Mouse (Mus musculus): ENCODE measurements around the gene Map3k13. TPM values are rescaled to one million over a fixed set of nuclear protein-coding genes. Genes with fewer than 3 reads are reported as not detected.

The Map3k13 gene
- 1.4 and 1.7 TPM in 2 replicates for polyA plus RNA-seq (2014; fragmentation: Nextera tagmentation; extraction: Ambion mirVana)

DNA sequence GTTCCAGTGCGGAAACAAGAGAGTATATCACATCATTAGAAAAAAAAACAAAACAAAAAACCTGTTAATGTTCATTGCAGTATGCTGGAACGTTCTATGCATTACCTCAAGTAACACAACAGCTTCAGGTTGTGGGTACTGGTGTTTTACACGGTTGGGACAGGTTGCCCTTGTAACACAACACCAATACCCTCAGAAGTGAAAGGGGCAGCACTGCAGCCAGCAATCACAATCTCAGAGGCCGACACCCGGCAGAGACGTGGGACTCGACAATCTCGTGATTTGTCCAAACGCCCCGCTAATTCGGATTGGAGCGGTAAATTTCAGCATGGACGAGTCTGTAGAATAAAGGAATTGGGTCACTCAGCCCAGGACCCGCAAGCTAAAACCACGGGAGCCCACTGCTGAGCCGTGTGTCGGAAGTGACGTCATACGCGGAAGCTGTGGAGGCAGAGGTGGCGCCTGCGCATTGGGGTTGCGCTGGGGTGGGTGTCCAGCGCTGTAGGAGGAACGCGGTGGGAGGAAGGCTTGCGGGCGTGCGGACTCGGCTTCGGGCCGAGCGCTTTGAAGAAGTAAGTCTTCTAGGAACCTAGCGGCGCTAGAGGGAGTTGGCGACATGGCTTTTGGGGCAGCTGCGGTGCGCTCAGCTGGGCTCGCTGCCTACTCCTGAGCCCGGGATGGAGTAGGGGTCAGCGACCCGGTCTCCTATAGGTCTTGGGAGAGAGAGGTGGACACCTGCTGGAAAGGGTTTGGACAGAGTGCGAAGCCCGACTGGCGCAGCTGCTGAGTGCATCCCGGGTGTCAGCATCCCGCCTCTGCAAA lies at the start of gene Map3k13:
Gene Map3k13, plus strand, starts transcription at position 472 of the 822 bp plus-strand sequence.
- ATAC-seq (replicated peaks; ENCODE audit: low FRiP score, low TSS enrichment, low read depth) (peak; percentile 99), DNase-seq (ENCODE audit: low spot score) (peak; percentile 98)
- H3K4me2 ChIP-seq (ENCODE audit: low read length): peak within 1 kb of the TSS; percentile 74
- H3K36me3 ChIP-seq (ENCODE audit: control insufficient read depth, insufficient read depth, low read length): no peaks in the 10 kb centered on the region
- H3K27me3 ChIP-seq (replicated peaks; ENCODE audit: control insufficient read depth, insufficient read depth, low read length): no peaks in the 10 kb centered on the region
- H3K4me3 ChIP-seq (ENCODE audit: low read depth, low read length): peak within 1 kb of the TSS; percentile 88
- H3K4me1 ChIP-seq (replicated peaks; ENCODE audit: control insufficient read depth, insufficient read depth, low read length): 0 out of 2 replicates have a peak, but pooled peaks cover 4% of the 10 kb centered on the region
- H3K27ac ChIP-seq (ENCODE audit: low read depth): peak within 1 kb of the TSS; percentile 82
- 1% methylated on average over 47 of the region's 47 CpGs for WGBS
- H3K9me3 ChIP-seq (ENCODE audit: control insufficient read depth, low read length): no peaks in the 10 kb centered on the region
- peak within 1 kb of the TSS; percentile 74 for H3K9ac ChIP-seq (ENCODE audit: low read length)

DNA sequence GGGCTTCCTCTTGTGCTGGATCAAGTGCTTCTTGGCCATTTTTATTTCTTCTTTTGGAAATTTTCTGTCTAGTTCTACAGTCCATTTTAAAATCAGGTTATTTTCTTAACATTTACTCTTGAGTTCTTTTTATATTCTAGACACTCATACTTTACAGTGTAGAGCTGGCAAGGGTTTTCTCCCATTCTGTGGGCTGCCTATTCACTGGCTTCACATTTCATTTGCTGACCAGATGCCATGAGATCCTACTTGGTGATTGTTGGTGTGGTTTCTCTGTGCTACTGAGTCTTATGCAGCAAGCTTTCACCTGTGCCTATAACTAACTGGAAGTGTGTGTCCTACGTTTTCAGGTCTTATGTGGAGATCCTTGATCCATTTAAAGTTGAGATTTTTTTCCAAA lies 35.7 kb upstream of the Map3k13 start:
- Histone ChIP-seq H3K4me2 (ENCODE audit: low read length) (no peak overlapping the region), H3K9ac (ENCODE audit: low read length) (no peak overlapping the region), H3K36me3 (ENCODE audit: control insufficient read depth, insufficient read depth, low read length) (0 out of 2 replicates have a peak, but pooled peaks cover 5% of the 10 kb centered on the region), H3K4me3 (ENCODE audit: low read depth, low read length) (no peak overlapping the region), H3K9me3 (ENCODE audit: control insufficient read depth, low read length) (no peaks in the 10 kb centered on the region), H3K27me3 (replicated peaks; ENCODE audit: control insufficient read depth, insufficient read depth, low read length) (no peaks in the 10 kb centered on the region), H3K27ac (ENCODE audit: low read depth) (no peak overlapping the region), H3K4me1 (replicated peaks; ENCODE audit: control insufficient read depth, insufficient read depth, low read length) (no peaks in the 10 kb centered on the region)
- DNase-seq (ENCODE audit: low spot score) (no peak), ATAC-seq (replicated peaks; ENCODE audit: low FRiP score, low TSS enrichment, low read depth) (no peak)
- WGBS: 94% methylated on average over 1 of the region's 1 CpGs

DNA sequence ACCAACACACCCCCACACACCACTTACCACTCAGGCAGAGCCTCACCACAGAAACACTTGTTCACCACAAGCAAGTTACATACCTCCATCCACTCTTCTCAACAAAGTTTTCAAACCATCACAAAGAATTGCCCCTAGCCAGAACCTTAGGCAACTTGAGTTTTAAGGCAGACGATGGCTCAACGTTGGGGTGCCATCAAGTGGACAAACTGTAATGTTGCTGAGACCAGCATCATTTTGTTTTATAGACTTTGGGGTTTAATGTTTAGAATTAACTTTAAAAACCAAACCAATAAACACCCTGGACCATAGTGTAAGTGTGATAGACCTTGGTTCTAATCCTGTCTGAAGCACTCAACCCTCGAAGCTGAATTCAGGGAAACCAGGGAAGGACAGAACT lies 25.9 kb upstream of the Map3k13 start:
- WGBS: 80% methylated on average over 3 of the region's 3 CpGs
- H3K4me1 ChIP-seq (replicated peaks; ENCODE audit: control insufficient read depth, insufficient read depth, low read length): no peaks in the 10 kb centered on the region
- H3K4me2 ChIP-seq (ENCODE audit: low read length): no peak overlapping the region
- no peak overlapping the region for H3K4me3 ChIP-seq (ENCODE audit: low read depth, low read length)
- H3K36me3 ChIP-seq (ENCODE audit: control insufficient read depth, insufficient read depth, low read length): no peaks in the 10 kb centered on the region
- no peak overlapping the region for H3K27ac ChIP-seq (ENCODE audit: low read depth)
- no peaks in the 10 kb centered on the region for H3K27me3 ChIP-seq (replicated peaks; ENCODE audit: control insufficient read depth, insufficient read depth, low read length)
- DNase-seq (ENCODE audit: low spot score) (no peak), ATAC-seq (replicated peaks; ENCODE audit: low FRiP score, low TSS enrichment, low read depth) (no peak)
- no peaks in the 10 kb centered on the region for H3K9me3 ChIP-seq (ENCODE audit: control insufficient read depth, low read length)
- no peak overlapping the region for H3K9ac ChIP-seq (ENCODE audit: low read length)

GRCm38 (mm10) chr16:21769667-21770066 lies 24.5 kb upstream of the Map3k13 start:
- Histone ChIP-seq H3K27ac (ENCODE audit: low read depth) (no peak overlapping the region), H3K27me3 (replicated peaks; ENCODE audit: control insufficient read depth, insufficient read depth, low read length) (no peaks in the 10 kb centered on the region), H3K9ac (ENCODE audit: low read length) (no peak overlapping the region), H3K9me3 (ENCODE audit: control insufficient read depth, low read length) (no peaks in the 10 kb centered on the region), H3K4me2 (ENCODE audit: low read length) (no peak overlapping the region), H3K36me3 (ENCODE audit: control insufficient read depth, insufficient read depth, low read length) (no peaks in the 10 kb centered on the region), H3K4me1 (replicated peaks; ENCODE audit: control insufficient read depth, insufficient read depth, low read length) (no peaks in the 10 kb centered on the region), H3K4me3 (ENCODE audit: low read depth, low read length) (no peak overlapping the region)
- 78% methylated on average over 5 of the region's 5 CpGs for WGBS
- no peak for ATAC-seq (replicated peaks; ENCODE audit: low FRiP score, low TSS enrichment, low read depth)
- no peak for DNase-seq (ENCODE audit: low spot score)

DNA sequence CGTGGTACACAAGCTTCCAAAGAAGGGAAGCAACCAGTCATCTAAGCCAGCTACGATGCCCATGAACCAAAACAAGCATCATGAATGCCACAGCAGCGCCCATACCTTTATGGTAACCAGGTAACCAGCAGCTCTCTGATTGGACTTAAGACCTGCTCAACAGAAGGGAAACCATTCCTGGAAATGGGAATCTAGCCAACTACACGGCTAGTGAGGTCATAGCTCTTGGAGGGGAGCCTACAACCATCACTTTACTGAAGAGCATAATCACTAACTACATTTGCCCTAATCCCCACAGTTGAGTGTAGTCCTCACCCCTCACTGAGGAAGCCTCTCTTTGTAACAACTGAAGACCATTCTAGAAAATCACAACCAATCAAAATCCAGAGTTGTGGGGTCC lies 19.4 kb upstream of the Map3k13 start:
- Histone ChIP-seq H3K9me3 (ENCODE audit: control insufficient read depth, low read length) (no peaks in the 10 kb centered on the region), H3K9ac (ENCODE audit: low read length) (no peak overlapping the region), H3K4me3 (ENCODE audit: low read depth, low read length) (no peak overlapping the region), H3K4me1 (replicated peaks; ENCODE audit: control insufficient read depth, insufficient read depth, low read length) (no peaks in the 10 kb centered on the region), H3K27ac (ENCODE audit: low read depth) (no peak overlapping the region), H3K4me2 (ENCODE audit: low read length) (no peak overlapping the region), H3K36me3 (ENCODE audit: control insufficient read depth, insufficient read depth, low read length) (no peaks in the 10 kb centered on the region), H3K27me3 (replicated peaks; ENCODE audit: control insufficient read depth, insufficient read depth, low read length) (no peaks in the 10 kb centered on the region)
- DNase-seq (ENCODE audit: low spot score) (no peak), ATAC-seq (replicated peaks; ENCODE audit: low FRiP score, low TSS enrichment, low read depth) (no peak)
- WGBS: 88% methylated on average over 4 of the region's 4 CpGs

GRCm38 (mm10) chr16:21778293-21778866 lies 15.8 kb upstream of the Map3k13 start:
- Histone ChIP-seq H3K9ac (ENCODE audit: low read length) (no peak overlapping the region), H3K27me3 (replicated peaks; ENCODE audit: control insufficient read depth, insufficient read depth, low read length) (no peaks in the 10 kb centered on the region), H3K4me1 (replicated peaks; ENCODE audit: control insufficient read depth, insufficient read depth, low read length) (no peaks in the 10 kb centered on the region), H3K36me3 (ENCODE audit: control insufficient read depth, insufficient read depth, low read length) (no peaks in the 10 kb centered on the region), H3K4me3 (ENCODE audit: low read depth, low read length) (peak overlapping the region; percentile 16; the same call in 1 of the 2 replicates), H3K4me2 (ENCODE audit: low read length) (peak overlapping the region; percentile 11), H3K9me3 (ENCODE audit: control insufficient read depth, low read length) (no peaks in the 10 kb centered on the region), H3K27ac (ENCODE audit: low read depth) (no peak overlapping the region)
- ATAC-seq (replicated peaks; ENCODE audit: low FRiP score, low TSS enrichment, low read depth) (no peak), DNase-seq (ENCODE audit: low spot score) (no peak)
- 49% methylated on average over 3 of the region's 3 CpGs for WGBS

- Histone ChIP-seq H3K4me3 (ENCODE audit: low read depth, low read length) (no peak overlapping the region), H3K4me2 (ENCODE audit: low read length) (peak overlapping the region; percentile 11; the same call in 1 of the 2 replicates), H3K27ac (ENCODE audit: low read depth) (no peak overlapping the region), H3K36me3 (ENCODE audit: control insufficient read depth, insufficient read depth, low read length) (no peaks in the 10 kb centered on the region), H3K9me3 (ENCODE audit: control insufficient read depth, low read length) (no peaks in the 10 kb centered on the region), H3K27me3 (replicated peaks; ENCODE audit: control insufficient read depth, insufficient read depth, low read length) (no peaks in the 10 kb centered on the region), H3K9ac (ENCODE audit: low read length) (no peak overlapping the region), H3K4me1 (replicated peaks; ENCODE audit: control insufficient read depth, insufficient read depth, low read length) (no peaks in the 10 kb centered on the region)
- ATAC-seq (replicated peaks; ENCODE audit: low FRiP score, low TSS enrichment, low read depth): no peak
- 87% methylated on average over 4 of the region's 4 CpGs for WGBS
- no peak for DNase-seq (ENCODE audit: low spot score)
These were observed 15.0 kb upstream of the Map3k13 start for GRCm38 (mm10) chr16:21779149-21779548.

GRCm38 (mm10) chr16:21781277-21781676 lies 12.9 kb upstream of the Map3k13 start:
- ATAC-seq (replicated peaks; ENCODE audit: low FRiP score, low TSS enrichment, low read depth): no peak
- no peak overlapping the region for H3K27ac ChIP-seq (ENCODE audit: low read depth)

More at GRCm38 (mm10) chr16:21781277-21781676, 12.9 kb upstream of the Map3k13 start:
- Histone ChIP-seq H3K4me2 (ENCODE audit: low read length) (no peak overlapping the region), H3K4me3 (ENCODE audit: low read depth, low read length) (no peak overlapping the region), H3K9me3 (ENCODE audit: control insufficient read depth, low read length) (no peaks in the 10 kb centered on the region), H3K36me3 (ENCODE audit: control insufficient read depth, insufficient read depth, low read length) (no peaks in the 10 kb centered on the region), H3K4me1 (replicated peaks; ENCODE audit: control insufficient read depth, insufficient read depth, low read length) (no peaks in the 10 kb centered on the region), H3K9ac (ENCODE audit: low read length) (no peak overlapping the region), H3K27me3 (replicated peaks; ENCODE audit: control insufficient read depth, insufficient read depth, low read length) (no peaks in the 10 kb centered on the region)
- DNase-seq (ENCODE audit: low spot score): no peak
- WGBS: 61% methylated on average over 3 of the region's 3 CpGs
